Mouse (Mus musculus) frontal cortex, adult 2 months (tissue): ENCODE measurements at regions not wholly inside any gene's neighbourhood (a gene's known extent, or its start where the extent isn't known, plus 50 kb on each side); places are given as distances from the start of the nearest gene placed in this dataset.
A peak's percentile ranks its signal among the peaks of the same experiment; 100 is the strongest.

Experiments used
- DNase-seq, 2 experiments: peaks; one replicate each; pipeline ENCODE4 v3.0.0; 2022; ENCODE audit warnings: low spot score in 1 of 2; ENCODE audit errors: extremely low spot score in 1 of 2

DNA sequence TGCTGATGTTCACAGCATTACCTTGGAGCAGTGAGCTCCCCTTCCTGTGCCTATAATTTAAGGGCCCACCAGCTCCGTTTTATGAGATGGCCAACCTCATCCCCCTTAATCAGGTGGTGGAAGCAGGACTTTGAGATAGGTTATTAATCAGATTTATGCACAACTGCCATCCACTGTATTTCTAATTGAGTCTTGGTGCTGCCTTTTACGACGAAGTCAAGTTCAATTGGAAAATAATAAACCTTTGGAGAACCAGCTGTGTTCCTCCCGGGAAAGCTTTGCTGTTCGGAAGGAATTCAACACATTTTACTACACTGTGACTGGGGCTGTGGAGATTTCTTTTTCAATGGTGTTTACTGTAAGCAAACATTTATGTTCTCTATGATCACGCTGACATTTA is 71.5 kb upstream of the Btg1 start:
- no peak for DNase-seq

DNA sequence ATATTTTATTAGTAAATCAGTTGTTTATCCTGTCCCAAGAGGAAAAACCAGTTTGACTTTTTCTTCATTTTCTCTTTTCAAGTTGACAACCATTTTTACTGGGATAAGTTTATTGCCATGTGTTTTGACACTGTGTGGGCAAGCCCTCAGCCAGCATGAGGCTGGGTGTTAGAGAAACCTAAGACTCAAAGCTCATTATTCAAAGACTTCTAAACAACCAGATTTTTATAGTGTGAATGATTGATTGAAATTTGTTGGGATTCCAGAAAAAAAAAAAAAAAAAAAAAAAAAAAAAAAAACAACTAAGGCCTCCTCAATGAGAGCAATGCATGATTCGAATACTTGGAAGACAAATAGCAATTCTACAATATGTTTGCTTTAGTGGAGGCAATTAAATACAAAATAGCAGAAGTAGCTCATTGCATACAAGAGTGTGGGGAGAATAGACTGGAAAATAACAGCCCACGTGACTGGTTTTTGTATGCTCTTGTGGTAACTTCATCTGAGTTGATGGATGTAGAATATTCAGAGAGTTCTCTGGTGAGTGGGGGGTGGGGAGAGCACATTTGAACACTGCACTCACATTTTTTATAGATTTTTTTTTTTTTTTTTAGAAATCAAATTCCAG is 70.9 kb upstream of the Btg1 start:
- DNase-seq, result no peak

DNA sequence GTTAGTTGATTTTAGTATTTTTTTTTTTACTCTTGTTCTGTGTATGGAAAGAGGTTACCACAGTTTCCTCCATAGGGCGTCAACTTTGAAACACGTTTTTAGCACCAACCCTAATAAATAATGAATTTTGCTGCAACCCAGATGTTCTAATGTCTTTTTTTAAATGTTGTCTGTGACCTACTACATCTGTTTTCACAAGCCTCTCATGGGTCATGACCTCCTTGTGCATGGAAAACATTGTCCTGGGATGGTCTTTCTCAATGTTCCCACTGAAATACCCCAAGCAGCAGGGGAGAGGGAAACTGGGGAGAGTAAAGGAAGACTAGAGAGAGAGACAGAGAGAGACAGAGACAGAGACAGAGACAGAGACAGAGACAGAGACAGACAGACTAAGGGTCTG is 67.2 kb upstream of the Btg1 start:
- no peak for DNase-seq

DNA sequence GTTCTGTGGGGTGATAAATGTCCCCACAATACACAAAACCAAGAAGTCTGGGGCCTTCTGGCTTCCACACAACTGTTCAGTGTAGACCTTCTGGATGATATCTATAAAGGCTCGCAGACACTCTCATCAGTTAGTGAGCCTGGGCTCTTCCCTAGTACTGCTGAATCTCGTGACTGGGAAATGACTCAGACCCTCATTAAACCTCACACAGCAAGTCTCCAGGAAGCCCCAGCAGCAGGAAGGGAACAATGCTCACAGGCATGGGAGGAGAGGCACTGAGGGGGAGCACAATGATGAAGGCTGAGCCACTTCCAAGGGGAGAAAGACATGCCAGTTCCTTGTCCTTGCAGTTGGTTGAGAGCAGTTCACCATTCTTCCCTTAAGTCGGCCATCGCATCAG is 66.5 kb upstream of the Btg1 start:
- DNase-seq, result peak in 1 of 2 experiments; percentile 1

DNA sequence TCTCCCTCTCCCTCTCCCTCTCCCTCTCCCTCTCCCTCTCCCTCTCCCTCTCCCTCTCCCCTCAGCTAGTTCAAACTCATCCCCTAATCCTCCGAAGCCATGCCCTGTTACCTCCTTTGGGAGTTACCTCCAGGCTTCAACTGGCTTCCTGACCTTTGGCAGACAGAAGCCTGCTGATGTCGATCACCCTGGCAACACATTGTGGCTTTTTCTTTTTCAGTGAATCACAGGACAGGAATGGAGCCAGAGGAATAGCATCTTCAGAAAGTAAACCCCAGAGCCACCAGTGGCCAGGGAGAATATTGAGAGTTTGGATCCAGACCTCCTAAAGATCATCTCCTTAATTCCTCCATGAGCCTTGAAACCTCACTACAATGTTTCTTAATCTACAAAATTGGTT is 59.5 kb upstream of the Btg1 start:
- DNase-seq, result no peak

DNA sequence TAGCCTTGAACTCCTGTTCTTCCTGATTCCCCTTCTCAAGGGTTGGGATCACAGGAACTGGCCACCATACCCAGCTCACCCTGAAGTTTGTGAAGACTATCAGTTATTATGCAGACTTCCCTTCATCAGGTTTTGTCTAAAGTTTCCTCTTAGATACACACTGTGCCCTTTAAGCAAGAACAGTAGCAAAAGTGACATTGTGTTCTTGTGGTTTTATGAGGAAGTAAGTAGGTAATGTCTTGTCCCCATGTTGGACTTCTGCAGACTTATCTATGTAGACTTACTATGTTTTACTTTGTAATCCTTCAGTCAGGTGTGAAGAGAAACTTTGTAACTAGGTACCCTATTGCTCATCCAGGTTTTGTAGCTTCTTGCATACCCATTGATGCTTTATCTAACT is 51.5 kb upstream of the Btg1 start:
- DNase-seq, result no peak
